22 mouse cellular contexts compared by ENCODE assay signal in genomic region chr4:58497284-58497683, GRCm38 (mm10). TPM values are rescaled to one million over a fixed set of nuclear protein-coding genes. Genes with fewer than 3 reads are reported as not detected.
DNase-seq lines count a peak whose midpoint lies in the region; ATAC-seq lines count a peak whose summit lies in the region.
"Had no signal": no experiment of that assay in that cellular context is flagged by ENCODE, and none has a peak within 500 bp of the region (broad histone marks: within the 10 kb centered on the region; RNA-seq: fewer than 3 reads in every experiment).

No protein-coding gene starts in this region.

- no peaks in the 10 kb centered on the region for H3K27me3 ChIP-seq in lung, embryonic 15.5 days
- no peaks in the 10 kb centered on the region for H3K27me3 ChIP-seq in intestine, embryonic 15.5 days (replicated peaks)
- H3K27me3 ChIP-seq in stomach, embryonic 16.5 days (ENCODE audit: control insufficient read depth, insufficient read depth, low read length) = no peaks in the 10 kb centered on the region
- H3K27me3 ChIP-seq: hindbrain, embryonic 13.5 days; Patski had no signal

- peaks cover 13% of the 10 kb centered on the region; the same call in 1 of the 2 replicates for H3K4me1 ChIP-seq in lung, embryonic 15.5 days
- peaks cover 3% of the 10 kb centered on the region; the same call in 1 of the 2 replicates for H3K4me1 ChIP-seq in intestine, embryonic 15.5 days (replicated peaks)
- peaks cover 35% of the 10 kb centered on the region for H3K4me1 ChIP-seq in stomach, embryonic 16.5 days (ENCODE audit: control insufficient read depth, insufficient read depth, low read length)

- H3K9me3 ChIP-seq in lung, embryonic 15.5 days = no peaks in the 10 kb centered on the region
- no peaks in the 10 kb centered on the region for H3K9me3 ChIP-seq in intestine, embryonic 15.5 days
- no peaks in the 10 kb centered on the region for H3K9me3 ChIP-seq in stomach, embryonic 16.5 days (replicated peaks; ENCODE audit: control insufficient read depth, low read length)
- H3K9me3 ChIP-seq: heart, embryonic 10.5 days; hindbrain, embryonic 13.5 days had no signal

- ATAC-seq in lung, embryonic 15.5 days (ENCODE audit: borderline replicate concordance, extremely low read depth, low FRiP score, low TSS enrichment) = no peak
- ATAC-seq in intestine, embryonic 15.5 days = peak; percentile 67
- ATAC-seq in stomach, embryonic 16.5 days (ENCODE audit: insufficient read depth, low FRiP score) = peak; percentile 82
- ATAC-seq: activated CD4-positive, CD25-positive, alpha-beta regulatory T cell, adult 4 months; forebrain, embryonic 16.5 days; hindbrain, postnatal 0 days; Patski had no signal

- H3K4me2 ChIP-seq in lung, embryonic 15.5 days = no peak overlapping the region
- H3K4me2 ChIP-seq in intestine, embryonic 15.5 days (replicated peaks) = 0 out of 2 replicates have a peak overlapping the region, but pooled peaks have one; percentile 12
- no peak overlapping the region for H3K4me2 ChIP-seq in stomach, embryonic 16.5 days (ENCODE audit: low read depth, low read length)
- H3K4me2 ChIP-seq: hindbrain, embryonic 13.5 days had no signal

- H3K36me3 ChIP-seq in lung, embryonic 15.5 days = no peaks in the 10 kb centered on the region
- no peaks in the 10 kb centered on the region for H3K36me3 ChIP-seq in intestine, embryonic 15.5 days
- H3K36me3 ChIP-seq in stomach, embryonic 16.5 days (ENCODE audit: control insufficient read depth, insufficient read depth, low read length) = no peaks in the 10 kb centered on the region
- H3K36me3 ChIP-seq: heart, embryonic 10.5 days; hindbrain, embryonic 13.5 days had no signal

- DNase-seq in heart, adult 11 months = peak; percentile 13
- DNase-seq in heart, adult 9 months (ENCODE audit: low spot score in 2 of 2) = no peak
- no peak for DNase-seq in lung, postnatal 4 days
- no peak for DNase-seq in layer of hippocampus, postnatal 36 days
- no peak for DNase-seq in left cerebral cortex, postnatal 14 days (ENCODE audit: low spot score in 2 of 2)
- DNase-seq: adrenal gland, postnatal 14 days; cerebellum, adult 11-12 months; cerebellum, adult 9-10 months; cerebellum, postnatal 25 days; gastrocnemius, postnatal 14 days; heart, postnatal 10 days; heart, postnatal 4 days had no signal

- WGBS in lung, embryonic 15.5 days = 37% methylated on average over 4 of the region's 4 CpGs
- 46% methylated on average over 4 of the region's 4 CpGs for WGBS in intestine, embryonic 15.5 days
- WGBS in stomach, embryonic 16.5 days = 40% methylated on average over 4 of the region's 4 CpGs

- peak overlapping the region; percentile 26; the same call in 1 of the 2 replicates for H3K27ac ChIP-seq in lung, embryonic 15.5 days
- H3K27ac ChIP-seq in intestine, embryonic 15.5 days = no peak overlapping the region
- H3K27ac ChIP-seq in stomach, embryonic 16.5 days (ENCODE audit: low read length) = peak overlapping the region; percentile 64; the same call in 1 of the 2 replicates
- H3K27ac ChIP-seq: heart, embryonic 10.5 days; hindbrain, embryonic 13.5 days; hindbrain, postnatal 0 days had no signal

- no peak overlapping the region for H3K4me3 ChIP-seq in lung, embryonic 15.5 days
- no peak overlapping the region for H3K4me3 ChIP-seq in intestine, embryonic 15.5 days (replicated peaks)
- no peak overlapping the region for H3K4me3 ChIP-seq in stomach, embryonic 16.5 days (replicated peaks; ENCODE audit: low read length)
- H3K4me3 ChIP-seq: heart, embryonic 10.5 days; hindbrain, embryonic 13.5 days had no signal

- H3K9ac ChIP-seq in lung, embryonic 15.5 days = no peak overlapping the region
- no peak overlapping the region for H3K9ac ChIP-seq in intestine, embryonic 15.5 days
- no peak overlapping the region for H3K9ac ChIP-seq in stomach, embryonic 16.5 days (ENCODE audit: low read length)
- H3K9ac ChIP-seq: hindbrain, embryonic 13.5 days had no signal

- intact Hi-C loops in left cerebral cortex, postnatal 14 days (cut with DNase I) = no loop called here

RNA-seq across cellular contexts. Expression of gene Lpar1, which starts 56.4 kb away (rescaled TPM):
- polyA plus RNA-seq in lung, embryonic 15.5 days (2015; fragmentation: Nextera tagmentation; extraction: Ambion mirVana) = 36.7 and 38.6 TPM in 2 replicates
- polyA plus RNA-seq in intestine, embryonic 15.5 days (2015; fragmentation: Nextera tagmentation; extraction: Ambion mirVana) = 50.0 and 55.9 TPM in 2 replicates
- 76.6 and 79.4 TPM in 2 replicates for polyA plus RNA-seq in stomach, embryonic 16.5 days (2015; fragmentation: Nextera tagmentation; extraction: Ambion mirVana)
- 10 to 100 TPM; 21.8 to 27.2 TPM for total RNA-seq in layer of hippocampus, postnatal 36 days (2021)
- total RNA-seq in left cerebral cortex, postnatal 14 days (2021) = 10 to 100 TPM; 15.5 to 16.5 TPM
- total RNA-seq: MEL had no signal
- polyA plus RNA-seq: activated CD4-positive, CD25-positive, alpha-beta regulatory T cell, adult 4 months had no signal
